Mouse (Mus musculus) heart, embryonic 13.5 days (tissue): ENCODE measurements around the gene Nf2. TPM values are rescaled to one million over a fixed set of nuclear protein-coding genes. Genes with fewer than 3 reads are reported as not detected.
"Not testable (repeated sequence)": the region's sequence is repeated elsewhere in the genome, so short reads cannot be mapped to it uniquely, and the experiment has no call there.

Experiments
- ATAC-seq: fragments of 200-750 bp; cut with Nextera tagmentation; 2 replicates; pipeline ENCODE4 v1.8.0; 2017; ENCODE audit warnings: moderate TSS enrichment; ENCODE audit not compliant: insufficient number of reproducible peaks, low FRiP score, low TSS enrichment; ENCODE audit errors: extremely low read depth
- H3K27ac ChIP-seq: fragments of 300-500 bp; sonication (generic); replicated peaks from 2 replicates; pipeline ENCODE4 v1.5.1; 2015; ENCODE audit warnings: moderate library complexity, mild to moderate bottlenecking, inconsistent platforms
- H3K27me3 ChIP-seq: fragments of 300-500 bp; sonication (generic); replicated peaks from 2 replicates; pipeline ENCODE4 v1.6.1; 2015; ENCODE audit warnings: mild to moderate bottlenecking, inconsistent platforms
- H3K36me3 ChIP-seq: fragments of 300-500 bp; sonication (generic); 2 replicates; pipeline ENCODE4 v1.6.1; 2015; ENCODE audit warnings: mild to moderate bottlenecking, inconsistent platforms
- H3K4me1 ChIP-seq: fragments of 300-500 bp; sonication (generic); 2 replicates; pipeline ENCODE4 v1.6.1; 2015; ENCODE audit warnings: inconsistent platforms
- H3K4me2 ChIP-seq: fragments of 300-500 bp; sonication (generic); 2 replicates; pipeline ENCODE4 v1.6.1; 2015; ENCODE audit warnings: inconsistent platforms, mild to moderate bottlenecking, moderate library complexity
- H3K4me3 ChIP-seq: fragments of 300-500 bp; sonication (generic); 2 replicates; pipeline ENCODE4 v1.5.1; 2015; ENCODE audit warnings: moderate library complexity, mild to moderate bottlenecking, inconsistent platforms
- H3K9ac ChIP-seq: fragments of 300-500 bp; sonication (generic); 2 replicates; pipeline ENCODE4 v1.6.1; 2015; ENCODE audit warnings: inconsistent platforms, mild to moderate bottlenecking, moderate library complexity
- H3K9me3 ChIP-seq: fragments of 300-500 bp; sonication (generic); 2 replicates; pipeline ENCODE4 v1.6.1; 2016; ENCODE audit warnings: inconsistent platforms
- WGBS: fragments of 180-500 bp; shearing (Covaris S2); methylation state at CpG from one replicate; pipeline ENCODE4 v1.1.7; 2015; ENCODE audit warnings: mixed read lengths; 5-methylcytosine and 5-hydroxymethylcytosine counted together
- polyA plus RNA-seq: library from polyadenylated mRNA; unstranded; fragments of >200 nt; fragmentation: Nextera tagmentation; extraction: Ambion mirVana; gene quantifications from 2 replicates; pipeline ENCODE4 v1.2.1, GENCODE M21; 2015

Gene Nf2
- polyA plus RNA-seq, 1 experiment from 2014 or later = 37.3 TPM

- ATAC-seq = no peak
- Histone ChIP-seq H3K27ac (no peak overlapping the region), H3K9ac (no peak overlapping the region), H3K4me2 (no peak overlapping the region), H3K4me3 (no peak overlapping the region), H3K9me3 (no peaks in the 10 kb centered on the region), H3K27me3 (no peaks in the 10 kb centered on the region), H3K4me1 (peaks cover 22% of the 10 kb centered on the region), H3K36me3 (peaks cover 28% of the 10 kb centered on the region)
- 84% methylated on average over 6 of the region's 6 CpGs for WGBS
These were observed 41.0 kb downstream of the Nf2 start for GRCm38 (mm10) chr11:4808311-4808710.

GRCm38 (mm10) chr11:4806031-4806715 is 43.2 kb downstream of the Nf2 start:
- H3K4me3 ChIP-seq = no peak overlapping the region
- H3K9me3 ChIP-seq = no peaks in the 10 kb centered on the region
- peaks cover 23% of the 10 kb centered on the region for H3K4me1 ChIP-seq
- no peak overlapping the region for H3K27ac ChIP-seq
- peaks cover 41% of the 10 kb centered on the region for H3K36me3 ChIP-seq
- H3K27me3 ChIP-seq = no peaks in the 10 kb centered on the region
- no peak for ATAC-seq
- WGBS = 72% methylated on average over 6 of the region's 6 CpGs
- no peak overlapping the region for H3K9ac ChIP-seq
- H3K4me2 ChIP-seq = no peak overlapping the region

GRCm38 (mm10) chr11:4804921-4805562 is 44.3 kb downstream of the Nf2 start:
- H3K4me3 ChIP-seq = no peak overlapping the region
- no peak overlapping the region for H3K4me2 ChIP-seq
- no peaks in the 10 kb centered on the region for H3K27me3 ChIP-seq
- H3K27ac ChIP-seq = peak overlapping the region; percentile 59; the same call in 1 of the 2 replicates
- H3K9me3 ChIP-seq = no peaks in the 10 kb centered on the region
- H3K36me3 ChIP-seq = peaks cover 43% of the 10 kb centered on the region
- H3K4me1 ChIP-seq = peaks cover 27% of the 10 kb centered on the region
- WGBS = 86% methylated on average over 6 of the region's 6 CpGs
- no peak overlapping the region for H3K9ac ChIP-seq
- ATAC-seq = no peak

GRCm38 (mm10) chr11:4803951-4804350 is 45.4 kb downstream of the Nf2 start:
- Histone ChIP-seq H3K27ac (peak overlapping the region; percentile 59), H3K4me1 (peaks cover 30% of the 10 kb centered on the region)

GRCm38 (mm10) chr11:4803426-4803825 is 45.9 kb downstream of the Nf2 start:
- Histone ChIP-seq H3K4me3 (no peak overlapping the region), H3K9me3 (no peaks in the 10 kb centered on the region), H3K27me3 (no peaks in the 10 kb centered on the region), H3K27ac (peak overlapping the region; percentile 59), H3K9ac (no peak overlapping the region), H3K4me1 (peaks cover 30% of the 10 kb centered on the region), H3K36me3 (peaks cover 53% of the 10 kb centered on the region), H3K4me2 (no peak overlapping the region)
- ATAC-seq = no peak
- WGBS = 69% methylated on average over 7 of the region's 7 CpGs

More at GRCm38 (mm10) chr11:4803951-4804350, 45.4 kb downstream of the Nf2 start:
- Histone ChIP-seq H3K27me3 (no peaks in the 10 kb centered on the region), H3K36me3 (peaks cover 49% of the 10 kb centered on the region), H3K9ac (no peak overlapping the region; the same call in 1 of the 2 replicates), H3K9me3 (no peaks in the 10 kb centered on the region), H3K4me2 (no peak overlapping the region), H3K4me3 (no peak overlapping the region)
- 32% methylated on average over 7 of the region's 7 CpGs for WGBS
- no peak for ATAC-seq

GRCm38 (mm10) chr11:4803008-4803407 is 46.3 kb downstream of the Nf2 start:
- no peak for ATAC-seq
- Histone ChIP-seq H3K4me2 (no peak overlapping the region), H3K27ac (no peak overlapping the region), H3K4me3 (no peak overlapping the region), H3K4me1 (peaks cover 32% of the 10 kb centered on the region), H3K9ac (no peak overlapping the region), H3K9me3 (no peaks in the 10 kb centered on the region), H3K36me3 (peaks cover 55% of the 10 kb centered on the region), H3K27me3 (no peaks in the 10 kb centered on the region)
- WGBS = 83% methylated on average over 9 of the region's 9 CpGs

- not testable (repeated sequence) for H3K9me3 ChIP-seq, ATAC-seq, H3K27me3 ChIP-seq, H3K9ac ChIP-seq, H3K27ac ChIP-seq, H3K4me2 ChIP-seq, H3K4me3 ChIP-seq
- peaks cover 37% of the 10 kb centered on the region for H3K4me1 ChIP-seq
- H3K36me3 ChIP-seq = peaks cover 61% of the 10 kb centered on the region
- WGBS = 91% methylated on average over 2 of the region's 2 CpGs
These were observed 46.9 kb downstream of the Nf2 start for GRCm38 (mm10) chr11:4802401-4802800.

GRCm38 (mm10) chr11:4800654-4801053 is 48.7 kb downstream of the Nf2 start:
- peaks cover 31% of the 10 kb centered on the region for H3K4me1 ChIP-seq
- H3K27me3 ChIP-seq = no peaks in the 10 kb centered on the region
- ATAC-seq = no peak
- peaks cover 56% of the 10 kb centered on the region for H3K36me3 ChIP-seq
- H3K27ac ChIP-seq = no peak overlapping the region
- 47% methylated on average over 4 of the region's 4 CpGs for WGBS
- no peaks in the 10 kb centered on the region for H3K9me3 ChIP-seq
- H3K4me3 ChIP-seq = no peak overlapping the region
- H3K9ac ChIP-seq = no peak overlapping the region
- H3K4me2 ChIP-seq = no peak overlapping the region

- WGBS = 43% methylated on average over 3 of the region's 3 CpGs
- no peak for ATAC-seq
- peaks cover 76% of the 10 kb centered on the region for H3K36me3 ChIP-seq
These were observed 56.3 kb downstream of the Nf2 start for GRCm38 (mm10) chr11:4793006-4793405.

GRCm38 (mm10) chr11:4791549-4791948 is 57.8 kb downstream of the Nf2 start:
- H3K27ac ChIP-seq = no peak overlapping the region
- H3K4me3 ChIP-seq = no peak overlapping the region
- H3K9ac ChIP-seq = no peak overlapping the region
- no peak for ATAC-seq
- no peaks in the 10 kb centered on the region for H3K9me3 ChIP-seq
- H3K36me3 ChIP-seq = peaks cover 77% of the 10 kb centered on the region
- H3K4me2 ChIP-seq = no peak overlapping the region
- peaks cover 8% of the 10 kb centered on the region; the same call in 1 of the 2 replicates for H3K4me1 ChIP-seq
- WGBS = 71% methylated on average over 6 of the region's 6 CpGs
- no peaks in the 10 kb centered on the region for H3K27me3 ChIP-seq

More at GRCm38 (mm10) chr11:4793006-4793405, 56.3 kb downstream of the Nf2 start:
- H3K4me3 ChIP-seq = no peak overlapping the region
- peaks cover 13% of the 10 kb centered on the region for H3K4me1 ChIP-seq
- H3K9ac ChIP-seq = no peak overlapping the region
- H3K9me3 ChIP-seq = no peaks in the 10 kb centered on the region
- H3K4me2 ChIP-seq = no peak overlapping the region
- no peak overlapping the region for H3K27ac ChIP-seq
- no peaks in the 10 kb centered on the region for H3K27me3 ChIP-seq

- Histone ChIP-seq H3K4me1 (peaks cover 8% of the 10 kb centered on the region; the same call in 1 of the 2 replicates), H3K4me3 (no peak overlapping the region), H3K4me2 (no peak overlapping the region), H3K27me3 (no peaks in the 10 kb centered on the region), H3K36me3 (peaks cover 90% of the 10 kb centered on the region), H3K9me3 (no peaks in the 10 kb centered on the region), H3K9ac (no peak overlapping the region), H3K27ac (no peak overlapping the region)
- WGBS = 92% methylated on average over 5 of the region's 5 CpGs
- no peak for ATAC-seq
These were observed 59.6 kb downstream of the Nf2 start for GRCm38 (mm10) chr11:4789691-4790090.
